Mouse (Mus musculus): ENCODE measurements around the gene Aqp7. TPM values are rescaled to one million over a fixed set of nuclear protein-coding genes. Genes with fewer than 3 reads are reported as not detected.

The Aqp7 gene
- total and polyA plus RNA-seq, 3 experiments, result 0.10 TPM; not detected in 2

DNA sequence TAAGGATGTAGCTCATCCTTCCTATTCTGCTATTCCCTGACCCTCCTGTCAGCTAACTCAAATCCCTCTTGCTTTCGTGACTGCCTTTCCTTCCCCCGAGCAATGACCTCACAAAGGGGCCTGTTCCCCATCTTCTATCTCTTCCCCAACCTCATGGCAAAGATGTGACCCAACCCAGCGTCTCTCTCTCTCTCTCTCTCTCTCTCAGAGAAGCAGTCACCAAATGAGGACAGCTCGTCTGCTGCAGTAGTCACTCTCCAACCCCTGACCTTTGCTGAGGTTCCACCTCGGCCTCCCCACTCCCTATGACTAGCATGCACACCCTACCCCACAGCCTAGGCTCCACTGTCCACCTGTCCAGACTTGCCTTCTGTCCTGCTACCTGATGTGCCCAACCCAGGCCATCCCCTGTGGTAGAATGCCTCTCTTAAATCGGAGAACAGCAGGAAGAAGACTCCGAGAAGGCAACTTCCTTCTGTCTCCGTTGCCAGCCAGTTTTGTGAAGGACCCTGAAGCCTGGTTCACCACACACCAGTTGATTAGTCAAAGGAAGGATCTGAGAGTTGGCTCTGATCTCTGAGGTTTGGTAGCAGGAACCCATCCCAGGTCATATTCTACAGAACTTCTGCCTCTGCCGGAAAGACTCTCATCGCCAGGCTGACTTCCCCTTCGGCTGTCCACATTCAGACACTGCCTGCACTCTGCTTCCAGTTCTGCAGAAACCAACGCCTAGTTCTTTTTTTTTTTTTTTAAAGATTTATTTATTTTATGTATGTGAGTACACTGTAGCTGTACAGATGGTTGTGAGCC lies 25.3 kb upstream of the Aqp7 start:
- Histone ChIP-seq H3K27me3 (replicated peaks) (peaks cover 19% of the 10 kb centered on the region), H3K27ac (ENCODE audit: insufficient read depth, low read depth) (no peak overlapping the region), H3K4me2 (ENCODE audit: insufficient read depth, low read depth, poor library complexity, severe bottlenecking) (no peak overlapping the region), H3K36me3 (replicated peaks in 1 of 2; ENCODE audit: control insufficient read depth in 1 of 2, insufficient read depth in 1 of 2, low read length in 1 of 2) (no peaks in the 10 kb centered on the region), H3K9me3 (replicated peaks; ENCODE audit: low read length) (no peaks in the 10 kb centered on the region), H3K79me2 (replicated peaks; ENCODE audit: control insufficient read depth, extremely low read depth, insufficient read depth, poor library complexity, severe bottlenecking) (no peaks in the 10 kb centered on the region), H3K4me1 (ENCODE audit: control insufficient read depth in 1 of 2, insufficient read depth in 2 of 2) (no peaks in the 10 kb centered on the region), H3K9ac (ENCODE audit: insufficient read depth, low read depth) (no peak overlapping the region), H3K4me3 (replicated peaks in 1 of 3; ENCODE audit: low read depth in 2 of 3, low read length in 2 of 3, poor library complexity in 1 of 3) (no peak overlapping the region)
- TF ChIP-seq USF2 (conservative IDR thresholded peaks at IDR 0.05; ENCODE audit: low read depth, low read length) (no peak), CHD1 (IDR thresholded peaks at IDR 0.05; ENCODE audit: low read depth, low read length) (no peak), ZMIZ1 (IDR thresholded peaks at IDR 0.05; ENCODE audit: low read depth, low read length) (no peak), MEF2A (IDR thresholded peaks at IDR 0.05; ENCODE audit: borderline replicate concordance, low read depth, low read length) (no peak), SMC3 (IDR thresholded peaks at IDR 0.05; ENCODE audit: low read depth, low read length) (no peak), HCFC1 (IDR thresholded peaks at IDR 0.05; ENCODE audit: low read depth, low read length) (no peak), JUN (IDR thresholded peaks at IDR 0.05; ENCODE audit: insufficient read depth, low read depth, low read length) (no peak), SIN3A (IDR thresholded peaks at IDR 0.05; ENCODE audit: low read length) (no peak), MAZ (IDR thresholded peaks at IDR 0.05; ENCODE audit: low read depth, low read length) (no peak), POLR2AphosphoS2 (IDR thresholded peaks at IDR 0.05; ENCODE audit: low read depth, low read length) (no peak), ETS1 (conservative IDR thresholded peaks at IDR 0.05; ENCODE audit: low read depth, low read length) (no peak)
- in situ Hi-C loops (cut with MboI; ENCODE audit: low pct_ligation_motif_present, low pct_unique_long_range_greater_than_20kb, low sequenced_read_pairs), result no loop called here
- dilution Hi-C loops (cut with MboI; ENCODE audit: extremely low pct_ligation_motif_present, extremely low pct_unique_long_range_greater_than_20kb, low sequenced_read_pairs), result no loop called here
- no peak for DNase-seq (ENCODE audit: extremely low read depth)

DNA sequence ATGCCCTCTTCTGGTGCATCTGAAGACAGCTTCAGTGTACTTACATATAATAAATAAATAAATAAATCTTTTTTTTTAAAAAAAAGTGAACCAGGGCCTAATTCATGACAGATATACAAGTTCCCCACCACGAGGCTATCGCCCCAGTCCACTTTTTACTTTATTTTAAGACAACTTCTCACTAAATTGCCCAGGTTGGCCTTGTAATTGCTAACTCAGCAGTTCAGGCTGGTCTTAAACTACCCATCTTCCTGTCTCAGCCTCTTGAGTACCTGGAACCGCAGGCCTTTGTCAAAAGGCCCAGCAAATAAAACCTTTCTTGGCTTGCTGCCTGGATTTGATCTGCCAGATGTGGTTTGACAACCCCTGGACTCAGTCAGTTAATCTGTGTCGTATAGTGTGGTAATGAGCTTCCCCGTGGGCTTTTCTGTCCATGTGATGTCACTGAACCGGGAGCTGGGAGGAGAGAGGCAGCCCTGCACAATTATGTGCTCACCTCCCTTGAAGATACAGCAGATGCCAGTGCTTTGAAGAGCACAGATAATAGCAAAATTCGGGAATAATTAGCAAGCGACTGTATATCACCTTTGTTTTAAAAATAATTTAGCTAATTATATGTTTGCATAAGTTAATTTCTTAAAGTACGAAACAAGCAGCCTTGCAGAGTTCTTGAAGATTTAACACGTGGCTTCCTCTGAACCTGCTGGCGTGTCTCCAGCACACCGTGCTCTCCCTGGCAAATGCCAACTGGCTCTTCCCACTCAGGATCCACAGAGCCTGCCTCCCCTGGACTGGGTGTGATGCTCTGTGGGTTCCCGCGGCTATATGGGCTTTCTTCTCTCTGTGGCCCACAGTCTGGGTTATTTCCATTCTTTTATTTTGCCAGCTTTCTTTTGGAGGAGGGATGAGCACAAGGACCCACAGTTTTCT lies 23.8 kb upstream of the Aqp7 start:
- Histone ChIP-seq H3K4me3 (replicated peaks in 1 of 3; ENCODE audit: low read depth in 2 of 3, low read length in 2 of 3, poor library complexity in 1 of 3) (no peak overlapping the region), H3K9ac (ENCODE audit: insufficient read depth, low read depth) (no peak overlapping the region), H3K27ac (ENCODE audit: insufficient read depth, low read depth) (no peak overlapping the region), H3K27me3 (replicated peaks) (peaks cover 8% of the 10 kb centered on the region), H3K36me3 (replicated peaks in 1 of 2; ENCODE audit: control insufficient read depth in 1 of 2, insufficient read depth in 1 of 2, low read length in 1 of 2) (no peaks in the 10 kb centered on the region), H3K9me3 (replicated peaks; ENCODE audit: low read length) (no peaks in the 10 kb centered on the region), H3K79me2 (replicated peaks; ENCODE audit: control insufficient read depth, extremely low read depth, insufficient read depth, poor library complexity, severe bottlenecking) (no peaks in the 10 kb centered on the region), H3K4me2 (ENCODE audit: insufficient read depth, low read depth, poor library complexity, severe bottlenecking) (no peak overlapping the region), H3K4me1 (ENCODE audit: control insufficient read depth in 1 of 2, insufficient read depth in 2 of 2) (no peaks in the 10 kb centered on the region)
- no peak for DNase-seq (ENCODE audit: extremely low read depth)
- dilution Hi-C loops (cut with MboI; ENCODE audit: extremely low pct_ligation_motif_present, extremely low pct_unique_long_range_greater_than_20kb, low sequenced_read_pairs), result no loop called here
- peak; percentile 80 for TF ChIP-seq MAFK (IDR thresholded peaks at IDR 0.05; ENCODE audit: insufficient replicate concordance, low read length)
- TF ChIP-seq ETS1 (conservative IDR thresholded peaks at IDR 0.05; ENCODE audit: low read depth, low read length), result no peak
- no peak for TF ChIP-seq CTCF (conservative IDR thresholded peaks at IDR 0.05 in 1 of 2, IDR thresholded peaks at IDR 0.05 in 1 of 2; ENCODE audit: low read depth in 2 of 2, low read length in 2 of 2)
- in situ Hi-C loops (cut with MboI; ENCODE audit: low pct_ligation_motif_present, low pct_unique_long_range_greater_than_20kb, low sequenced_read_pairs), result no loop called here

Measured in CH12.LX (cell line).